Mouse (Mus musculus) B cell, adult 2 months (primary cell): ENCODE measurements around the gene Gm595.

Experiments used
- DNase-seq, 2 experiments: peaks; one replicate each; pipeline ENCODE4 v3.0.0; 2022

Gene Gm595

GRCm38 (mm10) chrX:48877613-48878012 is at the start of gene Gm595:
TSS of gene Gm595 (minus strand) at chrX:48877713.
- DNase-seq, result no peak

DNA sequence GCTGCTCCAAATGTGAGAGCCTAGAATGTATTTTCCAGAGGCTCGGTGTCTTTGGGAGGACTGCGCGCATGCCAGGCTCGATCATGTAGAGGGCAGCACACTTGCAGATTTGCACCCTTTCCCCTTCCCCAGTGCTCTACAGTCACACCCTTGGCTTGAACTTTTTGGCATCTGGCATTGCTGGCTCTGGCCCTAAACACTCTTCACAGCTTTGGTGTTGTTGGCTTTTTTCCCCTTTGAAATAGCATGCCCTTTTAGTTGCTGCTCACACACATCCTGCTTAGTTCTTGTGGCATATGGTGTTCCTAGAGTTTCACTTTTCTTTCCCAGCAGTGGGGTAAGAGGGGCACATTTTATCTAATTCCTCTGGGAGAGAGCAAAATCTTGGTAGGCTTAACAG is 30.9 kb upstream of the Gm595 start:
- DNase-seq, result no peak

DNA sequence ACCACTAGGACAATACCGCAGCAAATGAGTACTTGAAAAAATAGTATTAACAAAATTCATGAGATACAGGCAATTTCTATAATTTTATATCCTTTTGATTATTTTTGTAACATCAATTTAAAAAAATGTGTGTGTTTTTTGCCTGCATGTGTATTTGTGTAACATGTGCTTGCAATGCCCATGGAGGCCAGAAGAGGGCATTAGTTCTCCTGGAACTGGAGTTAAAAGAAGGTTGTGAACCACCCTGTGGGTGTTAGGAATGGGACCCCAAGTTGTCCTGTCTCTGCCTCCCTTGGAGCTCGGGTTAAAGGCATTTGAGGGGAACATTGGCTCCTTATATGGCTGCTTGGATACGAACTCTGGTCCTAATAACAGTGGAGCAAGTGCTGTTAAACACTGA is 26.2 kb upstream of the Gm595 start:
- no peak for DNase-seq

DNA sequence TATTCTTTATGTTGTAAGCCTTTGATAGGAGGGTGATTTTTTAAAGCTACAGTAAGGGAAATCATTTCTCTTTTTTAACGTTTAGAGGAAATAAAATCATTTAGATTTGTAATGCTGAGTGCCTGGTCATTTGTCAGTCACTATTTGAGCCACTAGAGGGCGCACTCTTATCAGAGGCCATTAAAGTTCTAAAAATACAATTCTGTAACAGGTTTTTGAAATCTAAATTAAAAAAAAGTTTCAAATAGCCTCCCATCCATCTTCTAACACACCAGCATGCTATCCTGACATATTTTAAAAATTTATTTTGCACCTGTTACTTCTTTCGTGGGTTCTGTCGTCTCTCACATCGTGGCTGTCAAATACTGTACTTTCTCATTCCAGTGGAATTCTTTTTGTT is 22.0 kb upstream of the Gm595 start:
- peak; percentile 42 to 47 for DNase-seq

GRCm38 (mm10) chrX:48896803-48897202 is 19.3 kb upstream of the Gm595 start:
- no peak for DNase-seq

GRCm38 (mm10) chrX:48893946-48894345 is 16.4 kb upstream of the Gm595 start:
- DNase-seq, result no peak

DNA sequence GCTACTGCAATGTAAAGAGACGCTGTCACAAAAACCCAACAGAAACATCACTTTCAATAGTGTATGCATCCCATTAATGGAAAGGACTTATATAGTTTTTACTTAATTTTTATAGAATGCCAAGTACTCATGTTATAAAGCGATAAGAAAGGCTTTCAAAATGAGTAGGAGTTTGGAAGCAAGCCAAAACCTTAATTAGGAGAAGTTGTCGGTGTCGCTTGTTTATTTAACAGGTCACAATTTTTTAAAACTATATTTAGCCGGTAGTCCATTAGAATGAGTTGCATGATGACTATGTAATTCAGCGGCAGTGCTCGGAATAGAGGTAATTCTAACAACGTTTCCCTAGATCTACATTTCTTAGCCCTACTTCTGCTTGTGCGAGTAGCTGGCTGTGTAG is 12.7 kb upstream of the Gm595 start:
- DNase-seq, result no peak

DNA sequence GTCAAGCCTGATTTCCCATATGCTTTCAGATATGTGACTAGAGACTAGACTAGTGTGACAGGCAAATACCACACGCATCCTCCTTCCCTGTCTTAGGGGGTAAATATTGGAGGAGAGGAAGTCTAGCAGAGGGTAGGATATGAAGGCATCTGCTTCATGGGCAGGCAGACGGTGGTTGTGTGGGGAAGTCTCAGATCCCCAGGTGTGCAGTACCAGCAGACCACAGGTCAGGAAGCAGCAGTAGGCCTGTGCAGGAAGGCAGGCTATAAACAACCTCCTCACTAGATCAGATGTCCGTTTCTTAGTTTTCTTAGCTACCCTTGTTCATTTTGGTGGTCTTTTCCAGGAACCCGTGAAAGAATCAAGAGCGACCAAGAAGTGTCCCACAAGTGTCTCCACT is 7.1 kb upstream of the Gm595 start:
- peak in 1 of 2 experiments; percentile 9 for DNase-seq
